Mouse (Mus musculus): Measurements from ENCODE around the gene Clec2d.
A peak's percentile ranks its signal among the peaks of the same experiment; 100 is the strongest.

Clec2d gene

DNA sequence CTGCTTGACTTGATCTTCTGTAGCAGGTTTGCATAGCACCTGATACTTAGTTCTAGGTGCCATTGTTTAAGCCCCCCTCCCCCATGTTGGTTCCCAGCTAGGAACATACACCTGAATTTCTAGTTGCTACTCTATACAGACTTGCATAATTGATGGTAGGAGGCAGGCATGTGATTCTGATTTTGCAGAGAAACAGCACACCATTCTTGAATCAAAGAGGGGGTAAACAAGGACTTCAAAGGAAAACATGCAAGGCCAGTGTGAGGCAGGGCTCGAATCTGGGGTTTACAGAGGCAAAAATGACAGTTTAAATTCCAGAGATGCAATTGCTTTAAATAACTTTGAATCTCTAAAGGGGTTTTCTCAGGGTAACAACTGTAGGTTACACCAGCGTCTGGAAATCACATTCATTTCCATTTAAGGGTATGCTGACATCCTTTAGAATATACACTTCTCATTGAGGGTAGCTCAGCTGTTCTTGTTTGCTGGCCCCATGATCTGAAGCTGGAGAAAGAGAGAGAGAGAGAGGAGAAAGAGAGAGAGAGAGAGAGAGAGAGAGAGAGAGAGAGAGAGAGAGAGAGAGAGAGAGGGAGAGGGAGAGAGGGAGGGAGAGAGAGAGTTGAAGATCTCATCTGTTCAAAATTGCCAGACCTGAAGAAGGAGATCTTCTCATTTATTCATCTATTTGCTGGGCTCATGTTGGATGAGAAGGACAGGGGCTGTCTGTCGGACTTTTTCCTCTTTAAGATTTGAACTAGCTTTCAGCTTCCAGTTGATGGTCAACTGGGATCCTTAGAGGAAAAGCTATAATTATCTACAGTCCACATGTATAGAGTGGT lies 48.7 kb downstream of the Clec2d start:
- no peak for DNase-seq

DNA sequence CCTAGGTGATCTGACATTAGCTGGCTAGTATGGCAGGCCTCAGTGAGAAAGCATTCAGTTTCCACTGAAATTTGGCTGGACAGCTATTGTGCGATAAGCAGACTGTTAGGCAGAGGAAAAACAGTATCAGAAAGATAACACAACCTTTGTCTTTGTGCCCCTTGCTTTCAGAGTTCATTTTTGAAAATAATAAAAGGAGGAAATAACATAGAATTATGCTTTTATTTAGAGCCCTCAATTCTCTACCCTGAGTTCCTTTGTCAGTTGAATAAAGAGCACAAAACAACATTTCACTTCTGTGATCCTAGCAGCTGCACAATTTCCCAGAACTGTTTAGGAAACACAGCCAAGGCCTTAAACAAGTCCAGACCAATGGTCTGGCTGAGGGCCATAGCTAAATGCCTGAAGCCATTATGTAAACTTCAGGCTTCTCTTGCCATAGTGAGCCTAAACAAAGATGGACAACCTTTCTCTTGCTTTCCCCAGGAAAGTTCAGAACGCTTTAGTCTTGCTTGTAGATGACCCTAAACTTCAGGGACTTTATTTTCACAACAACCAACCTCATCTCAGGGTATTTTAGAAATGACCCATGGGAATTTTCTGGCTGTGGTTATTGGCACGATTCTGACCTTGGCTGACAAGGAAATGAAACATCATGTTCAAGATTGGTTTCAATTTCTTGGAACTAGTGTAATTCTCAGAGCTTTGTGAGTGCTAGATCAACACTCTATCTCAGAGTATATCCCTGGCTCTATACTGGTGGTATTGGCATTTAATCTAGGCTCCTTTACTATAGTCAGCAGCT lies 49.6 kb downstream of the Clec2d start:
- DNase-seq = no peak

DNA sequence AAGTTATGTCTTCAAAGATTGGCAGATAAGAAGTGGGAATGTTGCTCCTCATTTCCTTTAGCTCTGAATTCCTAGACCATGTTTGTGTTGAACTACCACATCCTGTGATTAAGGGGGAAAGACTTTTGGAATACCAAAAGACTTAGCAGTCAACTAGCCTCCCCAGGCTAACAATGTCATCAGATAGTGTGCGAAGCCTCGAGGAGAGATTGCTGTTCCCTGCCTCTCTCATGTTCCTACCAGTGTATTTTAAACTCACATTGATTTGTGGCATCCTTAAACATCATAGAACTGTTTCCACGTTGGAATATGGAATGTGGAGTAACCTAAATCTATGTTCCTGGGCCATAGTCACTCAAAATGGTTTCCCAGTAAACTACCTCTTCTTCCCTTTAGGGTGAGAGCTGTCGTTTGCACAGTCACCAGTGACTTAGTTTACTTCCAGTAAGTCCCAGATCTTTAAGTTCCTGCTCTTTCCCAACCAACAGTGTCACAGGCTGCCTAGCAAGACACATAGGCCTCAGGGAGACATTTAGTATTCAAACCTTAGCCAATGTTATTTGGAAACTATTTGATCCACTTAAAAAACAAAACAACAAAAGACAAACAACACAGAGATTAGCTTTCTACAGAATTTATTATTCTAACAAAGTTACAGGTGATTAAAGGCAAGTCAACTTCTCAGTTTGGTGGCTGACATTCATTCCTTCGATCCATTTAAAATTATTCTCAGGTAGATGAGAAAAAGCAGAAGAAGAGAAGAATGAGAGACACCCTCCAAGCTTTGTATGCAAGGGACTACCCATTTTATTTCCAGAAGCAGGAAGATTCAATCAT lies 51.8 kb downstream of the Clec2d start:
- no peak for DNase-seq

DNA sequence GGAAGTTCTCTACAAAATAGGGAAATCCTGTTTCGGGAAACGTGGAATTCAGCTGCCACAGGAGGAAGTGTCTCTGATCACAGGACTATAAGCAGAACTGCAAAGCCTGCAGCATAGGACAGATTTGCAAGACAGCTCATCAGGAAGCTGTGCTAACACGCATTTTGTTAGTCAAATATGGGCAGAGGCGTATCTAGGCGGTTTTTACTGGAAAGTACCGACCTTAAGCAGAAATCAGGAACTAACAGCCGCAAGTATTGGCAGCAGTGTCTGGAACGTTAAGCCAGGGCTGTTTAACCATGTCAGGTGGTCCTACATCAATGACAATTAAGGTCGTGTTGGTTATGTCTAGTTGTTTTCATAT lies 52.4 kb downstream of the Clec2d start:
- DNase-seq = peak; percentile 25

DNA sequence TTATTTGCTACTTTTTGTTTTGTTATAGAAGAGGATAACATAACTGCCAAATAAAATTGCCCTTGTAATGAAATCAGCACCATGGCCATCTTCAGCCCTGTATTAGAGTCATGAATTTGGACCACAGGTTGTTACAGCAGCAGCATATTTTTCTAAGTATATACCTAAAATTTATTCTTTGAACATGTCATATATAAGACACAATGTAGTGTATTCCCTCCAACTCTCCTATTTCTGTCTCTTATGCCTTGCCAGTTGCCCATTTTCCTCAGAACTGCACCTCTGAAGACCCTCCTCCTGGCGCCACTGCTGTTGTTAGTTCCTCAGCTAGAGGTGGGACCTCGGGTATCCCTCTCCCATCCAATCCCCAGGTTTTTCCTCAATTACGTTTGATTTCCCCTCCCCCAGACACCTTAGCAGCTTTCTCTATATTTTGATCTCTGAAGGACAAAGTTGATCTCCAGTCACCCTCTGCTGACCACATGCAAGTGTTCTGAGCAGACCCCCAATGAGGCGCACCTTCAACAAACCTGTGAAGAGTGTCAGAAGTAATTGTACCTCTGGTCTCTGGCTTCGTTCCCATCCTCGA lies 53.0 kb downstream of the Clec2d start:
- no peak for DNase-seq

DNA sequence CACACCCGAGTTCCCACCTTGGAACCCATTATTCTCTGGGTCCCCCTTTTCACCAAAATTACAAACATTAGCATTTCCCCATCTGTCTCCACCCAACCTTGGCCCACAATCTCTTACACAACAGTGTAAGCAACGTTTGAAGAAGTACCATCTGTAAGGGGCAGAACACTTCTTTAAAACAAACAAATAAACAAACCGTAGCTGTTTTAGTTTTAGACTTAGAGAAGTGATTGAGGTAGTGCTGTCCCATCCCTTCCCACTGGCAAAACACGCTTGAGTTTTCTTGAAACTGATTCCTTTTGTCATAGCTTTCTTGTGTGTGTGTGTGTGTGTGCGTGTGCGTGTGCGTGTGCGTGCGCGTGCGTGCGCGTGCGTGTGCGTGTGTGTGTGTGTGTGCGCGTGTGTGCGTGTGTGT lies 53.5 kb downstream of the Clec2d start:
- no peak for DNase-seq

DNA sequence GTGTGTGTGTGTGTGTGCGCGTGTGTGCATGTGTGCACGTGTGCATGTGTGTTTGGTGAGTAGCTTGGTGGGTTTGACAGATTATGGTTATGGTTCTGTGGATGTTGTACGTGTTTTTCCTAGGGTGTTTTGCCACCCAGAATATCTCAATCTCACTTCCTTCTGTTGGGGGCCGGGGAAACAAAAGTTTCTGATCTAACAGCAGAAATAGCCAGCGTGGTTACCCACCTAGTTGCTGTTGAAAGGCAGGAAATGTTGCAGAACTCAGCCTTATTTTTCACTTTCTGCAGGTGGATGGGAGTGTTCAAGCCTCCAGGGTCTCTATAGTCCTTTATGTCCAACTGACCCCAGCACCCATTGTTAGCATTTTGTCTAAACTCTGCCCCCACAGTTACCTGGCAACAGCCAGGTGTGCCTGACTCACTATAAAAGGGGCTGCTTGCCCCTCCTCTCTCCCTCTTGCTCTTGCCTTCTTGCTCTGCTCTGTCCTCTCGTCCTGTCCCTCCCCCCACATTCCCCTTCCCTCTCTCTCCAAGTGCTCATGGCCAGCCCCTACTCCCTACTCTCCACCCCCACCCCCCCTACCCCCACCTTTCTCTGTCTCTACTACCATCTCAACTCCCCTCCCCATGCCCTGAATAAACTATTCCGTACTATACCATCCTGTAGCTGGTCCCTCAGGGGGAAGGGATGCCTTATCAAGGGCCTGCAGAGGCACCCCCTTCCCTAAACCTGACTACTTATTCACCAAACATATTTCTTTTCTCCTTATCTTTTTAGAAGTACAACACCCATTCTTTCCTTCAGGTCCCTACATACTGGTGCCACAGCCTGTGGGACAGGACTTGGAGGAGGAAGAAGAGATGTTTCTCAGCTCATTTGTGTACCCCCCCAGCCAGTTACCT lies 54.3 kb downstream of the Clec2d start:
- DNase-seq = no peak

DNA sequence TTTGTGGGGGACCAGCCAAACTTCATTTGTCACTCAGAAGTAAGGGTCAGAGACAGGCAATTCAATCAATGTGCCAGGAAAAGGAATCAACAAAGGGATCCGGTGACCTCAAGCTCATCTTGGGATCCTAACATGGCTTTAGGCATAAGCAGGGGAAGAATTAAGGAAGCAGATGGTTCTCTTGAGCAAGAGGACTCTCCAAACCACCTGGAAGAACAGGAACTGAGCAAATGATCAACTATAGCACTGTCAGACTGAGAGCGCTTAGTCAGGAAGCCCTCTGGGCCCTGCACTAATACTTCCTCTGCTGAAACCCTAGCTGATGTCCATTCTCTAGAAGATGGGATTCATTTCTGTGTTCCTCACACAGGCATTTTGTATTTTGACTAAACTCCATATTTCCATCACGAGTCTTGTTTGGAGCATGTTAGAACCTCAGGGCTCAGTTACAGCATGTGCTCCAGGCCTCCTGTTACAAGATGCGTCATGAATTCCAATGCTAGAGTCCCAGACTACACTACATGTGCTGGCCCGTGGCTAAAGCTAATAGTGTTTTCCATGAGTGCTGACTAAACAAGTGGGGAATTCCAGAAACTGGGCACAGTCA lies 55.5 kb downstream of the Clec2d start:
- DNase-seq = no peak
